In the genomic region with DNA sequence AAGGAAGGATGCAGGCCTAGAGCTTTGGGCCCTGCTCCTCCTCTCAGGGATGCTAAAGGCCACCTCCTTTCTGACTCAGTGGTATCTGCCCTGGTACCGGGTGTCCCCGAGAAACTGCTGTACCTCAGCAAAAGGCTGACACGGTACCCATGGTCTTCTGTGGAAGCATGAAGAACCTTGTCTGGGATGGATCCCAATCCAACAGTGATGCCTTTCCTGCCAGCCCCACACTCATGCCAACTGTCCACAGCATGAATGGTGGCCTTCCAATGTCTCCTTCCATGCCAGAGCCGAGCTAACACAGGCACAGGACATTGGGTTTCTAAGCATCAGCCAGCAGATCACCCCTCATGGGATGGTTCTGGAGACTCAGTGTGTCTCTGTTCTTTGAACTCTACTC, we compare ENCODE assay signal across 32 mouse cellular contexts. TPM values are rescaled to one million over a fixed set of nuclear protein-coding genes. Genes with fewer than 3 reads are reported as not detected.
"Had no signal": no experiment of that assay in that cellular context is flagged by ENCODE, and none has a peak within 500 bp of the region (broad histone marks: within the 10 kb centered on the region; RNA-seq: fewer than 3 reads in every experiment).

No protein-coding gene starts in this region.

- DNase-seq: gastrocnemius, adult 2 months; gastrocnemius, postnatal 10 days; gastrocnemius, postnatal 25 days; heart, postnatal 4 days; kidney, adult 18-20 months; kidney, adult 8-10 months; kidney, postnatal 10 days; kidney, postnatal 25 days; kidney, postnatal 4 days; liver; liver, embryonic 13.5 days had no signal

- H3K36me3 ChIP-seq: heart, embryonic 13.5 days; heart, embryonic 15.5 days; hindbrain, embryonic 10.5 days; hindbrain, embryonic 12.5 days; intestine, embryonic 15.5 days; liver, embryonic 13.5 days; liver, embryonic 15.5 days had no signal

- ATAC-seq: hindbrain, embryonic 16.5 days; inflammation-experienced regulatory T-cells, adult 6 months; intestine, embryonic 15.5 days; intestine, postnatal 0 days had no signal

- H3K27me3 ChIP-seq: intestine, embryonic 15.5 days; limb, embryonic 12.5 days had no signal

- H3K4me3 ChIP-seq: gastrocnemius, adult 2 months; heart, adult 2 months; heart, embryonic 13.5 days; heart, embryonic 15.5 days; hindbrain, embryonic 10.5 days; hindbrain, embryonic 12.5 days; intestine, embryonic 15.5 days; layer of hippocampus, adult 2 months; left cerebral cortex, adult 2 months; limb, embryonic 10.5 days; limb, embryonic 12.5 days; liver, embryonic 13.5 days; liver, embryonic 15.5 days had no signal

- H3K4me2 ChIP-seq: heart, embryonic 11.5 days; heart, embryonic 13.5 days; heart, embryonic 15.5 days; hindbrain, embryonic 12.5 days; hindbrain, embryonic 14.5 days; intestine, embryonic 15.5 days; limb, embryonic 12.5 days; liver, embryonic 11.5 days; liver, embryonic 13.5 days; liver, embryonic 15.5 days had no signal

- H3K27ac ChIP-seq: gastrocnemius, adult 2 months; hindbrain, embryonic 12.5 days; hindbrain, embryonic 14.5 days; intestine, embryonic 15.5 days; layer of hippocampus, adult 2 months; left cerebral cortex, adult 2 months; limb, embryonic 10.5 days; limb, embryonic 12.5 days; liver, embryonic 13.5 days; liver, embryonic 15.5 days had no signal

- H3K9me3 ChIP-seq: heart, embryonic 13.5 days; heart, embryonic 15.5 days; hindbrain, embryonic 10.5 days; hindbrain, embryonic 12.5 days; intestine, embryonic 15.5 days; limb, embryonic 10.5 days; limb, embryonic 12.5 days; liver, embryonic 13.5 days; liver, embryonic 15.5 days had no signal

- H3K9ac ChIP-seq: heart, embryonic 15.5 days; hindbrain, embryonic 12.5 days; hindbrain, embryonic 14.5 days; intestine, embryonic 15.5 days; limb, embryonic 12.5 days; liver, embryonic 13.5 days; liver, embryonic 15.5 days had no signal

RNA-seq across cellular contexts. Expression of a gene that starts 45.1 kb away (rescaled TPM):
- polyA plus RNA-seq: heart, embryonic 11.5 days; heart, embryonic 13.5 days; heart, embryonic 15.5 days; heart, postnatal 0 days; hindbrain, embryonic 10.5 days; hindbrain, embryonic 12.5 days; hindbrain, embryonic 14.5 days; hindbrain, embryonic 16.5 days; inflammation-experienced regulatory T-cells, adult 6 months; intestine, embryonic 15.5 days; intestine, postnatal 0 days; kidney, embryonic 14.5 days; kidney, embryonic 16.5 days; limb, embryonic 10.5 days; limb, embryonic 12.5 days; limb, embryonic 14.5 days; liver, embryonic 11.5 days; liver, embryonic 13.5 days; liver, embryonic 15.5 days had no signal
